Mouse (Mus musculus): ENCODE data around the gene Pemt.

- no peak for TF ChIP-seq TAL1 (IDR thresholded peaks at IDR 0.05; ENCODE audit: low read length)
- no peak for TF ChIP-seq GATA1 (IDR thresholded peaks at IDR 0.05; ENCODE audit: low read length)
These were observed 19.0 kb downstream of the Pemt start for GRCm38 (mm10) chr11:60027272-60027671.
